Mouse (Mus musculus) ES-E14 (cell line): Measurements from ENCODE around the gene Ksr2. TPM values are rescaled to one million over a fixed set of nuclear protein-coding genes. Genes with fewer than 3 reads are reported as not detected.

Experiments
- DNase-seq: peaks from one replicate; pipeline ENCODE4 v3.0.0-alpha.2; 2013; ENCODE audit warnings: low read depth, low spot score
- H3K27ac ChIP-seq: 2 replicates; pipeline ENCODE4 v1.5.1; 2012; ENCODE audit warnings: low read depth, mild to moderate bottlenecking, low read length, moderate library complexity, mixed read lengths; ENCODE audit not compliant: poor library complexity, insufficient read depth, severe bottlenecking
- H3K36me3 ChIP-seq: 2 replicates; pipeline ENCODE4 v1.6.1; 2012; ENCODE audit warnings: mild to moderate bottlenecking, low read length, moderate library complexity, mixed read lengths; ENCODE audit not compliant: control insufficient read depth, poor library complexity, insufficient read depth, severe bottlenecking
- H3K4me1 ChIP-seq, 2 experiments: fragments of 150-350 bp in 1 of 2; sonication (generic) in 1 of 2; 2 replicates each; pipeline ENCODE4 v1.6.1; 2012; ENCODE audit warnings: low read length in 2 of 2, mild to moderate bottlenecking in 1 of 2, mixed read lengths in 1 of 2; ENCODE audit not compliant: control insufficient read depth in 2 of 2, insufficient read depth in 2 of 2, poor library complexity in 1 of 2
- H3K4me3 ChIP-seq, 2 experiments: fragments of 150-350 bp in 1 of 2; sonication (generic) in 1 of 2; 2 replicates each; pipeline ENCODE4 v1.5.1; 2012; ENCODE audit warnings: low read length in 2 of 2, low read depth in 1 of 2, mild to moderate bottlenecking in 1 of 2, mixed read lengths in 1 of 2; ENCODE audit not compliant: insufficient read depth in 1 of 2, poor library complexity in 1 of 2, severe bottlenecking in 1 of 2
- H3K9ac ChIP-seq: 2 replicates; pipeline ENCODE4 v1.6.1; 2012; ENCODE audit warnings: low read depth, mild to moderate bottlenecking, low read length, mixed read lengths; ENCODE audit not compliant: poor library complexity, insufficient read depth, severe bottlenecking
- H3K9me3 ChIP-seq: fragments of 150-350 bp; sonication (generic); 2 replicates; pipeline ENCODE4 v1.6.1; 2012; ENCODE audit warnings: low read depth, mild to moderate bottlenecking, low read length; ENCODE audit not compliant: control insufficient read depth, insufficient read depth
- CHD2 ChIP-seq: IDR thresholded peaks from 2 replicates; pipeline ENCODE4 v1.6.1; 2014; ENCODE audit warnings: mild to moderate bottlenecking, low read depth, low read length, inconsistent platforms
- HCFC1 ChIP-seq: IDR thresholded peaks from 2 replicates; pipeline ENCODE4 v1.6.1; 2012; ENCODE audit warnings: low read length, inconsistent platforms, borderline replicate concordance; ENCODE audit not compliant: insufficient read depth
- MAFK ChIP-seq: IDR thresholded peaks from 2 replicates; pipeline ENCODE4 v1.6.1; 2014; ENCODE audit warnings: mild to moderate bottlenecking, low read depth, low read length, inconsistent platforms; ENCODE audit not compliant: insufficient read depth
- ZC3H11A ChIP-seq: IDR thresholded peaks from 2 replicates; pipeline ENCODE4 v1.6.1; 2012; ENCODE audit warnings: low read depth, mild to moderate bottlenecking, inconsistent platforms, low read length, borderline replicate concordance
- ZNF384 ChIP-seq: IDR thresholded peaks from 2 replicates; pipeline ENCODE4 v1.6.1; 2012; ENCODE audit warnings: low read depth, low read length, inconsistent platforms
- in situ Hi-C, 2 experiments: fragments of 600-800 bp; cut with MboI; formaldehyde crosslinking; loops; one replicate each; pipeline ENCODE4 v1.15.1; 2025; ENCODE audit warnings: low sequenced_read_pairs in 2 of 2, inconsistent platforms in 1 of 2; ENCODE audit not compliant: unreplicated experiment in 2 of 2
- total RNA-seq: library from RNA; depleted of rRNA; stranded (reverse); fragments of 300-350 nt; gene quantifications from 2 replicates; pipeline ENCODE4 v1.2.3, GENCODE M21; 2012

Gene Ksr2
- total RNA-seq, 1 experiment, result 0.67 TPM

DNA sequence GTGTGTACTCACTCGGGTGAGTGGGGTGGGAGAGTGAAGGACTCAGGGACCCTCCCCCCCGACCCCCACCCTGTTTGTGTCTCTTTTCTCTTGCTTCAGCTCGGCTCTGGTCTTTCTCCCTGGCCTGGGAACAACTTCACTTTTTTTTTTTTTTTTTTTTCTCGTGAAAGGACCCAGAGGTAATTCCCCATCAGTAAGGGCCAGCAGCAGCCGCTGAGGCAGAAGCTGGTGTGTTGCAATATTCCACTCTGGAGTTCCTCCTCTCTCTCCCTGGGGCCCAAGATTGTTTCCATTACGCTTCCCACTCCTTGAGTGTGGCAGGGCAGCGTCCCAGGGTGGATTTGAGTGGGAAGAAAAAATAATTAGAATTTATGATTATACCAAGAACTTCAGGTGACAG, 72.3 kb downstream of the Ksr2 start:
- no peak for TF ChIP-seq CHD2
- TF ChIP-seq MAFK, result no peak
- no peak for TF ChIP-seq ZC3H11A
- 0 out of 2 replicates have a peak, but pooled peaks have one; percentile 17 for TF ChIP-seq ZNF384
- no peak for TF ChIP-seq HCFC1
- no peak overlapping the region for H3K4me3 ChIP-seq
- H3K9me3 ChIP-seq, result no peaks in the 10 kb centered on the region
- in situ Hi-C loops, result no loop called here
- H3K4me1 ChIP-seq, result peaks cover 0 to 7% of the 10 kb centered on the region in 2 experiments; a peak in 1 of 4 replicates
- no peaks in the 10 kb centered on the region for H3K36me3 ChIP-seq
- H3K9ac ChIP-seq, result no peak overlapping the region
- no peak overlapping the region for H3K27ac ChIP-seq
- DNase-seq, result no peak

DNA sequence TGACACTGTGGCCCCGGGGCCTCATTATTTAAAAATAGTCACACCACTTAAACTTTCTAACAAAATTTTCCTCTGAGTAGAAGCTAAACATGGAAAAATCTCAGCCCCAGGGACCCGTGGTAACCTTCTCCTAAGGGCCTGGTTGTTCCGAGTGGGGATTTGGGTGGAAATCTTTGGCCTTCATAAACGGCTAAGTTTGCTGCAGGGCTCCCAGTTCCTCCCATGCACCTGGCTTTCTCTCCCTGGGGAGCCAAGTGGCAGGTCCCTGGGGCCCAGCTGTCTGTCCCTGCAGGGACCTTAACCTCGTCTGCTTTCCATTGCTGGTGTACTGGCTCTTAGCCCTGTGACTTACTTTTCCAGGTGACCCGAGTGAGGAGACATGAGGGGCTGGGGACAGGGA, 74.4 kb downstream of the Ksr2 start:
- Histone ChIP-seq H3K36me3 (no peaks in the 10 kb centered on the region), H3K4me1 (peaks cover 0 to 2% of the 10 kb centered on the region in 2 experiments; a peak in 1 of 4 replicates), H3K4me3 (no peak overlapping the region), H3K9ac (no peak overlapping the region), H3K27ac (no peak overlapping the region), H3K9me3 (no peaks in the 10 kb centered on the region)
- in situ Hi-C loops, result no loop called here
- no peak for DNase-seq
- no peak for TF ChIP-seq ZNF384
- TF ChIP-seq MAFK, result no peak
- no peak for TF ChIP-seq HCFC1
- no peak for TF ChIP-seq CHD2
- no peak for TF ChIP-seq ZC3H11A

DNA sequence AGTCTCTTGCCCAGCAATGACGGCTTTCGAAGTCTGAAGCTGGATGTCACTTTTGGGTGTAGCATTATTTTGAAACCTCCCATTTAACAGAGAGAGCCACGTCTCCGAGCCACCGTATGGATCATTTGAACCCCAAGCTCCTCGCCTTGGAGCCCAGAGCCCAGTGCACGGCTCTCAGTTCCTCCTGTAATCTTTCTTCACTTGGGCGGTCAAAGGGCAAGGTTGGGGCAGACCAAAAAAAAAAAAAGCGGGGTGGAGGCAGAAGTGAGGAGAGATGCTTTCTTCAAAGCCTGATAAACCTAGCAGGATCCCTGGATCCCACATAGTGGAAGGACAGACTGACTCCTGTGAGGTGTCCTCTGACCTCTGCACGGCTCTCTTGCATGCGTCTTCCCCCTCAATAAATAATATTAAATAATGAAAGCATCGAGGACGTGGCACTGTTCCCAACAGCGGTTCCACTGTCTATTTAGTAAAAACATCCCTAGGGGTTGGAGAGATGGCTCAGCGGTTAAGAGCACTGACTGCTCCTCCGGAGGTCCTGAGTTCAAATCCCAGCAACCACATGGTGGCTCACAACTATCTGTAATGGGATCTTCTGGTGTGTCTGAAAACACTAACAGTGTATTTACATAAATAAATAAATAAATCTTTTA, 75.0 kb downstream of the Ksr2 start:
- in situ Hi-C loops, result no loop called here
- no peak for TF ChIP-seq ZC3H11A
- TF ChIP-seq HCFC1, result no peak
- H3K4me3 ChIP-seq, result no peak overlapping the region
- H3K9ac ChIP-seq, result no peak overlapping the region
- no peaks in the 10 kb centered on the region for H3K36me3 ChIP-seq
- no peak for DNase-seq
- H3K27ac ChIP-seq, result no peak overlapping the region
- H3K9me3 ChIP-seq, result no peaks in the 10 kb centered on the region
- peaks cover 0 to 2% of the 10 kb centered on the region in 2 experiments; a peak in 1 of 4 replicates for H3K4me1 ChIP-seq

DNA sequence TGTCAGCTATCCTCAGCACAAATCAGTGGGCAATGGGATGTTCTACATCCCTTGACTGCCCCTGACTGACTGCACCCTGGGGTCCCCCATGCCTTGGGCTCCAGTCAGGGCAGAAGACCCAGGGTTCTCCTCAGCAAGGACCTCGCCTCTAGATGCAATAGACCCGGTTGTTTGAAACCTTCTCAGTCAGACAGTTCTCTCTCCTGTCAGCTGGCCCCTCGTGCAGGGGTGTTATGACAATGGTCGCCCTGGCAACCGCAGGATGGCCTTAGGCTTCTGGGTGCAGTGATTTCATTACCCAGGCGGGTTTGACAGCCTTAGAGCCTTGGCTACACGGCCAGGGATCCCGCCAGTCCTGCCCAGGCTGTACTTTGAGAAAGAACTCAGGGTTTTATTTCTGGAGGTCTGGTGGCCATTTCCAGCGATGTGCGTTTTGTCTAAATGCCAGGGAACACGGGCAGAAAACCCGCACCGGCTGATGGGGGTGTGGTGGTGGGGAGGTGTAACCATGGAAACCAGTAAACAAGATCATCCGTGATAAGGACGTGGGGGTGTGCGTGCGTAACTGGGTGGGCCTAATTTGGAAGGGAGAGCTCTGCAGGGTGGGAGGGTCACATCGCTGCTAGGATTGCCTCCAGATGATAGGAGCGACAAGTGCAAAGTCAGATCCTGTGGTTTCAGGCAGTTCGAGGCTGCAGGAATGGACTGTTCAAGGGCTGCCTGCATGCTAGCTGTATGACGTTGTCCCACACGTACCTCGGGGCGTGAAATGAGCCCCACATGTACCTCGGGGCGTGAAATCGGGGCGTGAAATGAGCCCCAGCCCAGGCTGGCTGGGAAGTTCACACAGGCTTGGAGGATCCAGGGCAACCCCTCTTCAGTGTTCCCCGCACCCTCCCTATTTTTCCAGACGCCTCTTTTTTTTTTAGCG, 79.4 kb downstream of the Ksr2 start:
- no peak for TF ChIP-seq MAFK
- no peak for TF ChIP-seq ZC3H11A
- no peak for TF ChIP-seq HCFC1
- no peak for TF ChIP-seq ZNF384
- TF ChIP-seq CHD2, result no peak
- H3K36me3 ChIP-seq, result no peaks in the 10 kb centered on the region
- no peak overlapping the region for H3K9ac ChIP-seq
- no peak overlapping the region for H3K4me3 ChIP-seq
- peaks cover 0 to 4% of the 10 kb centered on the region in 2 experiments; a peak in 1 of 4 replicates for H3K4me1 ChIP-seq
- H3K9me3 ChIP-seq, result no peaks in the 10 kb centered on the region
- in situ Hi-C loops, result no loop called here
- no peak for DNase-seq
- H3K27ac ChIP-seq, result no peak overlapping the region
